Mouse (Mus musculus) spleen, adult 12 weeks (tissue): ENCODE measurements around the gene Mapk12.

Experiments
- DNase-seq: peaks from one replicate; pipeline ENCODE4 v3.0.0; 2022; ENCODE audit warnings: low spot score

Gene Mapk12

DNA sequence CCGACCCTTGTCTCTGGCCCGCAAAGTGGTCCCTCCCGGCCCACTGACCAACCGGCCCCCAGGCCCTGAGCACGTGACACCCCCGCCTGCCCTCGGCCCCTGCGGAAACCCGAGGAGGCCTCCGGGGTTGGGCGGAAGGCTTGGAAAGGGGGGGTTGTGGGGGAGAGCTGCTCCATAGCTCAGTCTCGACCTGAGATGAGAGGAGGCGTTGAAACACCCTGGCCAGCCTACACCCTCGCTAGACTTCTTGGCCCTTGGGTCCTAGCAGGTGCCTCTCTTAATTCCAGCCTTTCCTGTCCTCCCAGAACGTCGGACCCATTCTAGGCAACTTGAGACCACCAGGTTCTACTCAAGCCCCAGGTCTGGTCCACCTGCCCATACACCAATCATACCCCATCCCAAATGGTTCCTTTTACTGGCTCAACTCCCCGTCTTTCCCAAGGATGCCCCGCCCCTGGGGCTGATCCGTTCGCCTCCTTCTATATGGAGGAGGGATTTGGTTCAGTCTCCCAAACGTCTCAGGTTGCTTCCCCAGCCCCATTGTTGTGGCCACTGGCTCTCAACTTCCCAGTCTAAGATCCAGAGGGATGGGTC lies at the start of gene Mapk12:
TSS of gene Mapk12 (minus strand) at position 45 of the 594 bp plus-strand sequence.
- DNase-seq: no peak

DNA sequence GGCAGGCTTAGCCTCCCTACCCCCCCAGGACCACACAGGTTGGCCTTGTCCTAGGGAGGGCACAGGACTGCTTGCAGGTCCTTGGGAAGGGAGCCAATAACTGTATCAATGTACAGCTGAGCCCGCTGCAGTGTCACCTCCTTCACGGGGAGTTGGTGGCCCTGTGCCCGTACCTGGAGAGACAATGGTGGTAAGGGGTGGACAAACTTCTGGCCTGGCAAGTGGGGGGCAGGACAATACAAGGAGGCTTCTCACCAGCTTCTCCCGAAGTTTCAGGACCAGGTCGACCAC lies 44.4 kb upstream of the Mapk12 start:
- no peak for DNase-seq

DNA sequence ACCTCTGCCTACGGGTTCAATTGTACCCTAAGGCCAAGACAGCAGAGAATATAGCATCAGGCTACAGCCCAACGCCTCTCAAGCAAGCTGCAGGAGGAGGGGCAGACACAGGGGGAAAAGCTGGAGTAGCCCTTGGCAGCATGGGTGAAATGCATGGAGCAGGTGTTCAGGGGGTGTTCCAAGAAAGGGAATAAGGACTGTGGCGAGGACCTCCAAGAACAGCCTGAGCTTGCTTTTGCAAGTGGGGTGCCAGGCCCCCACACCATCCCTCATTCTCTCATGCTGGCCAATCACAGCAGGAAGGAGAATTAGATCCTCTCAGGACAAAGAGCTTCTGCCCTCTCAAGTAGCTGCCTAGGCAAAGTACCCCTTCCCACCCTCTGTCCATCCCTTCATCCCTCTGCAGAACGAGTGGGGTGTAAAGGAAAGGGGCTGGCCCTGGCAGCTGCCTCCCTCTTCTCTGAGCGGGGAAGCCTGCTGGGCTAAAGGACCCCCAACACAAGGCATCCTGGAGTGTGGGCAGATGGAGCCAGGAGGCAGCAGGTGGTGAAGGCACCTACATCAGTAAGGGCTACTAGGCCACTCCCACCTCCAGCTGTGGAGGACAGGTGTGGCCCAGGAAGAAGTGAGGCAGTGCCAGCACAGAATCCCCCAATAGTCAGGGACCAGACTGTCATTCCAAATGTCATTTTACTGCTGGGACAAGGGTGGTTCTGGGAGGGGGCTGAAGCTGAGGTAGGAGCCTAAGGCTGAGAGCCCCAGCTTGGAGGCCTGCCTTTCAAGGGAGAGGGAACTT lies 43.8 kb upstream of the Mapk12 start:
- no peak for DNase-seq

DNA sequence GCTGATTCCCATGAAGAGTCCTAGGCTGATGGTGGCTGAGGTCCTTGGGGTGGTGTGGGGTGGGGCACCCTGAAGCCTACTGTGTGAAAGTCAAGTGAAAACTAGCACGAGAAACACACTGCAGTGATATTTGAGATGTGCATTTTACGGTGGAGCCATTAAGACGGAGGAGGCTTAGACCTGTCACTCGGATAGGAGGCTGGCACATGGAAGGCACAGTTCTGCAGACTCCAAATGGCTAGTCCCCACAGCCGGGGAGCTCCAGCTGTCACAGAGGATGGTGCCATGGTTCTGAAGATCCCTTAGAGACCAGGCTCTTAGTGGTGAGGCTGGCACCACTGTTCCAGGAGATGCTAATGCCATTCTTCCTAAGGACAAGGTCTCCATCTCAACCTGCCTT lies 42.3 kb upstream of the Mapk12 start:
- DNase-seq: no peak

DNA sequence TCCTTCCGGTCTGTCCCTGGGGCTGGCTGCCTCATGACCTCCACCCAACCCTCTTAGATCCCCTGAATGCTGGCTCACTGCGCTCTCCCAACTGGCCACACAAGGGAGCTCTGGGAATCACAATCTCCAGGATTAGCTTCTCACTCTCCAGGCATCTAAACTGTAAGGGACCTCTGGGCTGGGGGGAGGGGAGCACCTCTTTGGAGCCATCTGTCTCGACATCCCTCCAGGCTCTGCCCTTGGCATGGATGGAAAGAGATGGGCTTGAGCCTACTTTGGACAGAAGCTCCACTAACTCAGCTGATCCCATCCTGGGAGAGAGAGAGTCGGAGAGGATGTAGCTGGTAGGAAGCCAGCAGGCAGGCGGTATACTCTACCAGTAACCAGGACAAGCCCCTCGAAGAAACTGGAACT lies 41.8 kb upstream of the Mapk12 start:
- no peak for DNase-seq

DNA sequence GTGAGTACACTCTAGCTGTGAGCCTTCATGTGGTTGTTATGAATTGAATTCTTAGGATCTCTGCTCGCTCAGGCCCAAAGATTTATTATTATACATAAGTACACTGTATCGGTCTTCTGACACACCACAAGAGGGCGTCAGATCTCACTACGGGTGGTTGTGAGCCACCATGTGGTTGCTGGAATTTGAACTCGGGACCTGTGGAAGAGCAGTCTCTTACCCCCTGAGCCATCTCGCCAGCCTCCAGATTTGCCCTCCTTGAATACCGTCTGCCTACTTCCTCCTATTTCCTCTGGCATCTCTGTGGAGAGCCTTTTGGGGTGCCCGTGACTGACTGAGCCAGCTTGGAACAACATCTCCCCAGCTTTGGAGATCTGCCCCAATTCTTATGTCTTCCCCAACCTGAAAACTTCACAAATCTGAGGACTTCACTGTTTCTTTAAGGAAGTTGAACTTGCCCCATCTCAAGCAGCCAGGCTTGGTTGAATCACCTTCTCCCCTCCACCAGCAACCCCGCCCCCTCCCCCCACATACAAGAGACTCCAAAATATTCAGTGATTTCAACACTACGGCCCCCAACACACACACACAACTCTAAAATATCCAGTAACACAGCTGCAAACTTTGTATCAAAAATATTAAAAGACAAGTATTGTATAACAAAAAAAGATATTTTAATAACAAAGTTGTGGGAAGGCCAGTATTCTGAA lies 41.2 kb upstream of the Mapk12 start:
- DNase-seq: no peak

DNA sequence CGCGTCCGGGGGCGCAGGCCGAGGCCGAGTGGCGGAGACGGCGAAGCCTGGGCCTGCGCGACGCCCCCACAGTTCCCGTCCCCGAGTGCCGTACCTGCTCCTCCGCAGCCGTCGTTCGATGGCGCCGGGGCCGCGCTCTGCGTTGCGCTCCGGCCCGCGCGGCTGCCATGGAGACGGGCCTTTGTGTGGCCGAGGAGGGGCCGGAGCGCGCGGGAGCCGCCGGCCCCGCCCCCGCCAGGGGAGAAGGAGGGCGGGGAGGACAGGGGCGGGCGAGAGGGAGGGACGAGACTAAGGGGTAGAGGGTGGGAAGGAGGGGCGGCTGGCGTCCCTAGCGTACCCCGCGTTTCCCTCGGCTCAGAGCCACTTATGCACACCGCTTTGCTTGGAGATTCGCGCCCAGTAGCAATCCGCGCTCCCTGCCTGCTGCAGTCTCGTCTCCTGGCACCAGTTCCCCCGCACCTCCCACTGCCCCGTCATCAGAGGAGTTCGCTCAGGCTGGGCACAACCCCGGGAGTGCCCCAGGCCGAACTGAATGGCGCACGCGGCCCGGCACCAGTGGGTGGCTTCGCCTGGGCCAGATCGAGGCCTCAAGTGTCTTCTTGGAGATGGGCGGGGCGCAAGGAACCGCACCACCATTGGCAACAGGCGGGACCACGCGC lies 40.2 kb upstream of the Mapk12 start, which contains the start of gene Plxnb2:
TSS of gene Plxnb2 (minus strand) at position 218 of the 659 bp plus-strand sequence.
- DNase-seq: no peak

DNA sequence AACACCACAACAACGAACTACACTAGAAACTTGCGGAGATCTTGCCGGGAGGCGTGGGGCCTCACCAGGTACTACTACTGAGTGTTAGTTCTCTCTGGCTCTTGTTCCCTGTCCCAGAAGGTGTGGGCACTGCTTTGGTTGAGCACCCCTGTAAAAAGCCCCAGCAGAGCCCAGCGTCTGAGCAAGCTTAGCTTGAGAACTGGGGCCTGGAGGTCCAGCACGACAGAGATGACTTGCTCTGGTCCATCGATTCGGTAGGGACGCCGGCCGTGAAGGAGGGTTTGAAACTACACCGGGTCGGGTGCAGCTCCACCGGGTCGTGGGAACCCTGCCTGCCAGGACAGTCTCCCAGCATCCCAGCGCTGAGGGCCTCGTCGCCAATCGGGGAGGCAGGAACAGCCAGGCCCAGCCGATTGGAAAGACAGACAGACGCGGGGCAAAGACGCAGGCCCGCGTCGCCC lies 39.6 kb upstream of the Mapk12 start:
- no peak for DNase-seq

DNA sequence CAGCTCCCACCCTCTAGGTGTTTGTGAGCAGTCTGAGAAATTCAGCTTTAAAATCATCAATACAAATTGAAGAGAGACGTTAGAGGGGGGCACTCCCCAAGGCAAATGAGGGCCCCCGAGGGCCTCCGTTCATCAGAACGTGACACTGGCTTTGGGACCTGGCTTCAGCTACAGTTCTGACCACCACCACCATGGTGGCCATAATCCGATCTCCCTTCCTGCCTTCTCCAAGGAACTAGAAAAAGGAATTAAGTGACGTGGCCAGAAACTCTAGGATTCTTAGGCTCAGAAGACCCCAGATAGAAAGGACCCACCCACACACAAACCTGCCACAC lies 39.1 kb upstream of the Mapk12 start:
- DNase-seq: no peak

DNA sequence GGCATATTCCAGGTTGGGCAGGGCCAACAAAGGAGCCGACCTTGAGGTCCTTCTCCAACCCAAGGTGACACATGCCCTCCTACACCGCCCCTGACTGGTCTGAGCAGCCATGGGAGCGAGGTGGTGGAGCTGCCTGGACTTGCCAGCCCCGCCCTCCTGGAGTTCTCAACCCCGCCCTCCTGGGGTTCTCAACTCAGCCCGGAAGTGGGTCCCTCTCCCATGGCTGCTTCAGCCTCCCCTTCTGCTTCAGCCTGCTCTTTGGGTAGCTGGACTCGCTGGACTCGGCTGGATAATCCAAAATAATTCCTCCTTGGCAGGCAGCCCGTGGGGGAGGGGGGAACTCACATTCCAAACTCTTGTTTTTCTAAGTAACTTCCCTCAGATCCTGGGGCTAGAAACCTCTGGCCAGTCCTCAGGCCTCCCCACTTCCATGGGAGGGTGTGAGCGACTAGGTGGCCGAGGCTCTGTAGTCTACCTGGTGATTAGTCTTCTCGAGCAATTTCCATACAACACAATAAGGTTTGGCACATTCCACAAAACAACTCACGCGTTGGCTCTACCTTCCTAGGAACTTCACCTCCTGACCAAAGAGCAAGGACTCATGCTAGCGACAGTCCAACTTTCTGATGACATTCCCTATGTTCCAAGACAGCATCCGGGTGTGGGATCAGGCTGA lies 38.6 kb upstream of the Mapk12 start:
- no peak for DNase-seq

DNA sequence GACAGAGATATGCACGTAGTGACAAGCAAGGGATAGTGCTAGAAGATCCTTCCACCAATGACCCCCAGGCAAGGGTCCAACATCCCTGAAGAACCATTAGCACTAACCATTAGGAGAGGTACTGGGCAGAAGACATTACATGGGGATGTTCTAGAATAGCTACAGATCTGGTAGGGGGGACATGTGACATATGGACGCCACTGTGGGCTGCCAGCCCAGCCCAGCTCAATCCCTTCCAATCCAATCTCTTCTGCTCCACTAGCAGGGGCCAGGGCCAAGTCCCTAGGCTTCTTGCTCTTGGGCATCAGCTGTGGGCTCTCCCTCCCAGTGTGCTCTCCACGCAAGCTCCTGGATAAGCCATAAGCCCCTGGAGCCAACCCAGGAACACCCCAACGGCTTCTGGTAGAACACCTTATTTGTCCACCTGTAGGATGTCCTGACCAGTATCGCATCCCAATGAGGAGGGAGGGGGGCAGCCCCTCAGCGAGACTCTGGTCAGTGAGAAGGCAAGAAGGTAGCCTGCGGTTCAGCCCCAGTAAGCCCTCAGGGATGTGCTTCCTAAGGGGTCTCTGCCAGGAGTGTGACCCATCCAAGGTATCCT lies 37.9 kb upstream of the Mapk12 start:
- DNase-seq: no peak

DNA sequence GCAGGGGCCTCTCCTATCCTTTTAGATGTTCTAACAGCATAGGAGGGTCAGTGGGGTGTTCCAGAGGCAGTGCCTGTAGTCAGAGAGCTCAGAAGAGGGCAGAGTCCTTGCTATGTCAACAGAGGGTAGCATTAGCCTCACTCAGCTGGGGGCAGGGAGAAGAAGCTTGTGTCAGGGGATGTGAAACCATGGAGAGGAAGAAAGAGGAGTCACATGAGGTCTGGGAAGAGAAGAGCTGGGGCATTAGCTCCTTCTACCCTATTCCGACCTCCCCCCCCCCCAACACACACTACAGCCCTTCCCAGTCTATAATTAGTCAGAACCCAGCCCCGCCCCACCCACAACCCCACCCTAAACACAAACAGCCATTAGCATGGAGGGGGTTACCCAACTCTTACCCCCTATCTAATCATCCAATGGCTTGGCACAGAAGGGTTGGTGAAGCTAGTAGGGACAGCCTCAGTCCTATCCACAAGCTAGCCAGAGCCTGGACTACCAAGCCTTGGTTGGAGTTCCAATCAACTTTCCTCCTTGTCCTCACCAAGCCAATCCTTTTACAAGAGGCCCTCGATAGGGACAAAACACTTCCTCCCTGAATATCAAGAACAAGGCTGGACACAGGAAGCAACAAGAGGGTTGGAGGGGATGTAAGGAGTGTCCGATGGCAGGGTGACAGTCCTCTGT lies 37.2 kb upstream of the Mapk12 start:
- DNase-seq: no peak

DNA sequence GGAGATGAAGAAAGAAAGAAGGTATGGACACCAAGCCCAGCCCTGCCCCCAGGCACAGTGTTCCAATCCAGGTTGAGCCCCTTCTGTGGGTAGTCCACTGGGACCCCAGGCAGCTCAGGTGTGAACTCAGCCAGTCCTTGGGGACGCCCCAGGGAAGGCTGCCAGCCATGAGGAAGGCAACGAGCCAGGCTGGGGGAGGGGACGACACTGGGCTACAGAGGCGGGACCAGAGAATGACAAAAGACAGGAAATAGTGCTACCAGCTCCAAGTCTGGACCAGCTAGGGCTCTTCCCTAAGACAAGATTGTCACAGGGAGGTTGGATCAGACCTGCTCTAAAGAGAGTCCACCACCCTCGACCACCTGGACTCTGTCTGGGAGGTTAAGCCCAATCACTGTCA lies 36.6 kb upstream of the Mapk12 start:
- DNase-seq: no peak

DNA sequence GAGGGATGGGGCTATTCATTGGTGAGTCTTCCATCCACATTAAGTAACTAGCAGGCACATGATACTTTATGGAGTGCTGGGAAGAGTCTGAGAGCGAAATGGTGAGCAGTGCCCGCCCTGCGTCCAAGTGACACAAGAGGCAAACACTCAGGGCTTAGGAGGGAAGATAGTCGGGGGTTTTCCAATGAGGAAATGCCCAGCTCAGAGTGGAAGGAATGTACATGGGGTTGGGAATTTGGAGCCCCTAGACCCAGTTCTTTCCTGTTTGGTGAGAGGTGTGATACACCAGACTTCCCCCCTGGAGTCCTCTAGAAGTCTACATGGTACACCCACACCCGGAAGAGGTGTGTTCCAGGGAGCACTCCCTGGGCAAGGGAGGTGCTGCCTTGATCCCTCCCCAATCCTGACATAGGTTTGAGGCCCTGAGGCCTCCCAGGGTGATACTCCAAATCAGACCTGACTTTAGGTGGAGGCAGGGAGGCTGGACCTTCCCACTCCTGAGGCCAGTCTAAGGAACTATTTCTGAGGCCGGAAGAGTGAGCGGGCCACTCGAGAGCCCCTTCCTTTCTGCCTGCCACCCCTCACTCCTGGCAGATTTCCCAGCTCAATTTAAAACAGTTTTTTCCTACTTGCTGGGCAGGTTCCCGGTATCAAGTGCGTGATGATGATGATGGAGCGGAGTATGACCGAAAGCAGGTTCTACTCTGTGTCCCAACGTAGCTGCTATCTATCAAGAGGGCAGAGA lies 35.1 kb upstream of the Mapk12 start:
- no peak for DNase-seq

DNA sequence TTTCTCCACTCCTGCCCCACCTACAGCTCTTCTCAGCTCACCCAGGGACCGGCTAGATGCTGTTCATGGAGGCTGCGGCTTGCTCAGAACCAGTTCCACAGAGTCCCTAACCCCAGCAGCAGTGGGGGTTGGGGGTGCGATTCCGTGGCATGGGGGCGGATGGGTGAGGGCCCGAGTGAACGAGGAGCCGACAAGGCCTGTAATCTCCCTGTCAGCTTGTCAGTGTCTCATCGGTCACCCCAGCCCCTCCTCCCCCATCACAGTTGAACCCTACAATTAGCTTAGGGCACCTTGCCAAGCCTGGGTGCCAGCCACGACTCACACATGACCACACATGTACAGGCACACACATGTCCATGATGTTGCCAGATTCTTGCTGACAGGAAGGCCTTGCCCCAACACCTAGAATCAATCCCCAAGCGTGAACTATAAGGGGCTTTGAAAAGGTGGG lies 34.4 kb upstream of the Mapk12 start:
- DNase-seq: no peak

DNA sequence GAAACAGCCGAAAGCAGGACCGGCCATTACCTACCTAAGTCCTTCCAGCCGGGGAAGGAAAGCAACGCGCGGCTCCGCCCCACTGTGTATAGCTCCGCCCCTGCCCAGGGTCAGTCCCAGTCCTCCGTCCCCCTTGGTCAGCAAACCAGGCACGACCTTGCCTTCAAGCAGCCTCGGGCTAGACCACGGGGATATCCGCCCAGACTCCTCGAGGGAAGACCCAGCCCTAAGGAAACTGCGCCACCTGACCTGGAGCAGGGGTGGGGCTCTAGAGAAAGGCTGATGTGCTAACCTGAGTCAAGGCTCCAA lies 33.4 kb upstream of the Mapk12 start:
- DNase-seq: no peak

DNA sequence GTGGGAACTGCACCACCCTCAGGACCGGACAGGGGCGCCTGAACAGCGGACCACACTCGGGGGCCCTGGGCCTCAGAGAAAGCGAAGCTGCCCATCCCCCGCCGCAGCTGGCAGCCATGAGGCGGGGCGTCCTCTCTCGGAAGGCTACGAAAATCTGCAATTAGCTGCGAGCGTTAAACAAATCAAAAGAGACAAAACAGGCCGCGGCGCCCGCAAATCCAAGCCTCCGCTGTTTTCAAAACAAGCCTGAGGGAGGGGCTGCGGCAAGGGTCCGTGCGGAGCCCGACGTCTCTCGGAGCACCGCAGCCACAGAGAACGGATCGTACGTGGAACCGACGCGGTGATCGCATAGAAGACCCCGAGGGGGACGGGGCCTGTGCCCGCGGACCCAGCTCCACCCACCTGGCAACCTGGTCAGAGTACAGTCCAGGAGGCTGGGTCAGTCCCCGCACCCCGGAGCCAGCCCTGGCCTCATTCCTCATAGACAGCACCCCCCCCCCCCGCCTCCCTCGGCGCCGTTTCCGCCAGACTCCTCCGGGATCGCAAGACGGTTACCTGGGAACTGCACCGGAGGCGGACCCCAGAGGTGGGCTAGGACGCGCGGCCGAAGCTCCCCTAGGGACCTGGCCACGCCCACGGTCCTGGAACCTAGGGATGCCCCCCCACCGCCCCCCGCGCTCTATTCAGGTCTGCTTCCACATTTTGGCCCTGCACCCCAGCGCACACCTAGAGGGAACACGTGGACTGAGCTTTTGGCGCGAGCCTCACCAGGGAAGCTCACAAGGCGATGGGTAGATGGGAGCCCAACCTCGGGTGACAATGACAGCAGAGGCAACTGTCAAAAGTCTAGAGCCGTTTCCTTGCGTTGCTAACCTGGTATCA lies 32.8 kb upstream of the Mapk12 start:
- no peak for DNase-seq

DNA sequence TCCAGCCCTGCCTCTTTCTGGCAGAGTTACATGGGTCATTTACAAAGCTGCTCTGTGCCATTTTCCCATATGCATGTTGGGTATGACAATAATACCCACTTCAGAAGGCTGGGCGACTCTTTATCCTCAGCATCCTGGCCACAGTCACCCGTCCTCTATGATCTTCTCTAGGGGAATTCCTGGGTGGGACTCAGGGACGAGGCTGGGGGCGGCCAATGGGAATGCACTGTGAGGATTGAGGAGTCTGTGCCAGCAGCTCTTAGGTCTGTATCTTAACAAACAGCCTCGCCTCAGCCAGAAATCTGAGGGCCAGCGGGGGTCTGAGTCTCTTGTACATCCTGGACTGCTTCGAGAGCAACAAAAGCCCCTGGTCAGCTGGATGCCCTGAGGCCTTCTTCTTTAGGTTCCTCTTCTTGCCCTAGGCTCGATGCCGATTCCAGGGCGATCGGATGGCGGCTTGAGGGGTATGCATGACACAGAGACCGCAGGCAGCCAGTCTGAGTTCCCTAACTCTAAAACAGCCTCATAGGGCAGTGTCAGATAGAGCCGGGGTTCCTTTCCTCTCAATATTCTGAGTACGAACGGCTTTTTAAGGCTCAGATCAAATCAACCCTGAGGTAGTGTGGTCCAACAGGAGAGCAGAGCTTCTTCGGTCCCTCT lies 31.9 kb upstream of the Mapk12 start:
- DNase-seq: no peak

DNA sequence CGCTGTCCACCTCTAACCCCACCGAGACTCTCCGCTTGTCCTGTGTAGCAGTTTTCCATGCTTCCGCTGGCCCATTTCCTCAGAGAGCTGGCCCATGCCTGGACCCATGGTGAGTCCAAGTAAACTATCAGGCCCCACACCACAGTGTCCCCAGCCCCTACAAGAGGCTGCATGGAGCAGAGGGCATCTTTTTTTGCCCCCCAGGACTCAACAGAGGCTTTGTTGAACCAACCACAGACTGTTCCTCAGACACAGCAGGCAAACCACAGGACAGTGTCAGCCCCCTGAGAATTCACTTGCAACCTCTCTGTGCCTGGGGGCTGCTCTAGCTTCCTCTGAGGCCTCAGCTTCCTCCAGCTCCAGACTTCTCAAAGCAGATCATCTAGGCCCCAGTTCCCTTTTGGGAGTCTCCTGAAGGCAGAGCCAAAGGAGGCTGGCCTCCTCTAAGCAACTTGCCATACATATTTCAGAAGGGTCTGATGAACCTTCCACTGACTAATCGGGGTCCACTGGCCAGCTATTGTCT lies 31.1 kb upstream of the Mapk12 start:
- no peak for DNase-seq
